Mouse (Mus musculus) left cerebral cortex, adult 18-20 months (tissue): ENCODE results near the gene Elavl2. TPM values are rescaled to one million over a fixed set of nuclear protein-coding genes. Genes with fewer than 3 reads are reported as not detected.

ENCODE experiments used
- DNase-seq, 2 experiments: peaks; one replicate each; pipeline ENCODE4 v3.0.0; 2021 to 2022; ENCODE audit warnings: low spot score in 2 of 2, mixed read lengths in 1 of 2
- long read RNA-seq, 2 experiments: library from polyadenylated mRNA; stranded (forward); transcript quantifications; one replicate each; pipeline ENCODE4 v2.0.0; 2021
- total RNA-seq, 2 experiments: library from RNA; stranded (reverse); gene quantifications; 2 replicates each; pipeline ENCODE4 v1.2.3; 2021

Elavl2 gene
- total RNA-seq, result 100 to 1,000 TPM in 1 of 2 experiments, 10 to 100 TPM in 1; 94.8 to 104 TPM
- long read RNA-seq, experiment 1, full-length matches to known transcripts, result 3 of 44 reads
- long read RNA-seq, experiment 1, partial matches to known transcripts, result 7 of 44 reads
- long read RNA-seq, experiment 1, other reads (novel, unspliced or antisense), result 34 of 44 reads
- long read RNA-seq, experiment 2, full-length matches to known transcripts, result 5 of 28 reads
- long read RNA-seq, experiment 2, partial matches to known transcripts, result 3 of 28 reads
- long read RNA-seq, experiment 2, other reads (novel, unspliced or antisense), result 20 of 28 reads

DNA sequence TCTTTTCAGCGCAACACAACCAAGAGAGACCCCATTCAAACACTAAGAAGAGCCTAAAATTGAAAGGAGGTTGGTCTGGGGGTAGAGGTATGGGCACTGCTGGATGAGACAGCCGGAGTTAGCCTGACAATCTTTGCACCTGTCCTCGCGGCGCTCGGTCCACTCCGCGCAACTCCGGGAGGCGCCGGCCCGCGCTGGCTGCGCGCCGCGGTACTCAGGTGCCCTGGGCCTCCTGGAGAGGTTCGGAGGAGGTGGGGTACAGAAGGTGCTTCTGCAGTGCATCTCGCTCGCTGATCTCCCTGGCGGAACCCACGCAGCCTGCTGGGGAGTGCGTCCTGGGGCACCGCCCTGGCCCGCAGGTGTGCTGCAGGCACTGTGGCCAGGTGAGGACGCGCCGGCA is at the start of gene Elavl2:
Gene Elavl2, minus strand, starts transcription at position 363 of the 400 bp plus-strand sequence.
- DNase-seq, result no peak

DNA sequence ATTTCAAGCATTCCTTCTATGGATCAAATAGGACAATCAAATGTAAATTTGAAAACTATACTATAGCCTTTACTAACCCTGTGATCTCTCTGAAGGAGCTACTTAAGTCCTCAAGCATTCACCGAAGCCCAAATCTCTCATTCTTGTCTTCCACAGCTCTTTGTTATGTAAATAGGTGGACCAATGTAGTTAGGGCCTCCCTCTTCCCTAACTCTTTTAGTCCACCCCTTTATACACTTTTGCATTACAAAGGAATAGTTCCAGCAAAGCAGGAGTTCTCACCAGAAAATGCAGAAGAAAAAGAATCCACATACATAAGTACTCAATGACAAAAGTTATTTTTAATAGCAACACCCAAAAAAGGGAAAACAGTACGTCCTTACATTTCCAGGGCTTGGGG is 47.3 kb upstream of the Elavl2 start:
- no peak for DNase-seq

DNA sequence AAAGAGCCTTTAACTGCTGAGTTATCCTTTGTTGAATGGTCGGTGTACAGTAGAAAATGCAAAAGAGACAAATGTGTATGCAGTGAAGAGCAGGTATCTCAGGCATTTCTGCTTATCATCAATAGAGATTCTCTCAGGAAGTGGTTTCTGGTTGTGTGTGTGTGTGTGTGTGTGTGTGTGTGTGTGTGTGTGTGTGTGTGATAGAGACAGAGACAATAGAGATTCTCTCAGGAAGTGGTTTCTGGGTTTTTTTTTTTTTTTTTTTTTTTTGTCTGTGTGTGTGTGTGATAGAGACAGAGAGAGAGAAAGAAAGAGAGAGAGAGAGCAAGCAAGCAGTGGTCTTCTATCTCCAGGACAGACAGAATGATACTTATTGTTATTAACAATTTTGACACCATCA is 15.0 kb upstream of the Elavl2 start:
- no peak for DNase-seq

DNA sequence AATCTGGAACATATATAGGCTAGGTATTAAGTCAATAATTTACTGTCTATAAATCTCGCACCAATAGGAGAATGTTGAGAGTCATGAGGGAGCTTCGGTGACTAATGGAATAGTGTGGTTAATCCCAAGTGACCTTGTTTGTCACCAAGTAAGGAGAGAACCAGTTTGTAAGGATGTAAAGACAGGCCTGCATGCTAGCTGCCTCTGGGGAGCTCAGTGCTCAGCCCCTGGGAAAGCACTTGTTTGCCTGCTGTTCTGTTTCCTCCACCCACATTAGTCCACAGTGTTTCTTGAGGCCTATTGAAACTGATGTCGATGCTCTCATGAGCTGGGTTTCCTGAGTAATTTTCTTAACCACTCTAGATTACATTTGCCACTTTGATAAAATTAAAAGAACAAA is 4.5 kb upstream of the Elavl2 start:
- no peak for DNase-seq

DNA sequence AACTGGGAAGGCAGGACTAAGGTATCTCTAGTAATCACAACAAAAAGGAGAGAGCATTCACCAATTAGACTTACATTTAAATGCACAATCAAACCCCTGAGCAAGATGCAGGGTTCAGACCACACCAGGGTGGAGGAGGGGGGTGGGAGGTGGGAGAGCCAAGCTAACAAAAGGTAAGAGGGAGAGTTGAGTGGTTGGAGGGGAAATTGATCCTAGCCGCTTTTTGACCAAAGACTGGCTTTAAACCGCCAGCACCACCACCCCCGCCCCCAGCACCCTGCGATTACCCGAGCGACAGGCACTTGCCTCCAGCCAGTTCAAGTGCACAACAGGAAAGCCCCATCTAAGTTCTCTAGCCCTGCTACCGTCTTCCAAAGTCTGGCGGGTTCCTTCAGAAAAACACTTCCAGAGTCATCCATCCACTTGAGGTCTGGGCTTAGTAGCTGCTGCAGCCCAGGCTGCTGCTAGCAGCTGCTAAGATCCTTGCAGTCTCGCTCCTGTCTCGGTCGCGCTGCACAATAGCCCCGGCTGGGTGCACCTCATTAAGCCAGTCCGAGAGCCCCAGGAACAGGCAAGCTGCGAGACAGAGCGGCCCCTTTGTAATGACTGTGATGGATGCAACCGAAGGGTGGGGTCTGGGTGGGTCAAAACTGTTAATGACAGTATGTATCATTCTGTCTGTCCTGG is 932 bp downstream of the Elavl2 start:
- DNase-seq, result peak; percentile 10 to 21

DNA sequence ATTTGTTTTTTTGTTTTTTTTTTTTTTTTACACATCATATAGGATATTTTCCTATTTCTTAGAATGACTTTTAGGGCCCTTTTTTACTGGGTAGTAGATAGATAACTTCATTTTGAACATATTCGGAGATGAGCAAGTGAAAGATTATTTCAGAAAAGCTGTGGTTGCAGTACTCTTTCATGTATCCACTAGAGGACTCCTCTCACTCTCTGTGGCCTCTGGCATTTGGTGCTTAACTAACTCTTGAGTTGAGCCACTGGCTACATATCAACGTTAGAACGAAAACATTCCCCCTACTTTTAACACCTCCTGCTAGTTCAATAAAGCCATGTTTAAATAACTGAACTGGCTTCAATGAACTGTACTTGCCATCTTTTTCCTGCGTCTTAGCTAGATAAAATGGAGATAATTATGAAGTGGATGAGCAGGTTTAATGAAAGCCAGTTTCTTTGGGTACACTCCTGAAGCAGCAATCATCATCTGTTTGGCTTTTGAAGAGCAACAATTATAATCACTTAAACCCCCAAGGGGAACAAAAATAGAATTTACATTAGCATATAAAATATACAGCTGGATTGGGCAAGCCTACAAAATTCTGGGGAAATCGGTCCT is 8.5 kb downstream of the Elavl2 start:
- DNase-seq, result no peak

DNA sequence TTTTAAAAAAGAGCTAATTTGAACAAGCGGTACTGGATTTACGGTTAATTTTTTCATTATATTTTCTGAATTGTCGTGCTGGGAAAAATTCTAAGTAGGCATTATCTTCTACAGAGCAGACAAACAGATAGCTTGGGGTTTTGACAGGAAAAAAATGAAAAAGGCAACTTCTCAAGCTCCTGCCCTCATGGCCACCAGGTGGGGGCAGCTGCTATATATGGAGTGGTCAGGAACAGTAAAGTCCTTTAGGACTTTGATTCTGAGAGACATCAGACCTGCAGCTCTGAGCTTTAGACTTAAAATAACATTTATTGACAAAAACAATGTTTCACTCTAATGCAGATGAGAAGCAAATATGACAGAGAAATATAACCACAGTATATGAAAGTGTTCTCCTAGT is 12.9 kb downstream of the Elavl2 start:
- DNase-seq, result no peak

DNA sequence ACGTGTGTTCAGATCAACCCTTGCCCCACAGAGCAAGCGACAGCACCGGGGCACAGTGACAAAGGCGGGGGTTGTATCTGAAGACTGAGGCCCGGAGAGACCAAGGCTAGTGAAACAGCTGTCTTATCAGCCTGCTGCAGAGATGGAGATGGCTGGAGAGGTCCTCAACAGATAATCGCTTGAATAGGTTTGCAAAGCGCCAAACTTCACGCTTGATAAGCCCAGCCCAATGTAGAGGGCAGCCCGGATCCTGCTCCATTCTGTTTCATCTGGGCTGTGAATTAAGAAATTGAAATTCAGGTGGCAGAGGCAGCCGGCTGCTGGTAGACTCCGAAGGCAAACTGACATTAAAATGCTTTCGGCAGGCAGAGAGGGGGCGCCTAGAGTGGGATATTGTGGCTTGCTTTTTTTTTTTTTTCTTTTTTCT is 19.4 kb downstream of the Elavl2 start:
- no peak for DNase-seq

DNA sequence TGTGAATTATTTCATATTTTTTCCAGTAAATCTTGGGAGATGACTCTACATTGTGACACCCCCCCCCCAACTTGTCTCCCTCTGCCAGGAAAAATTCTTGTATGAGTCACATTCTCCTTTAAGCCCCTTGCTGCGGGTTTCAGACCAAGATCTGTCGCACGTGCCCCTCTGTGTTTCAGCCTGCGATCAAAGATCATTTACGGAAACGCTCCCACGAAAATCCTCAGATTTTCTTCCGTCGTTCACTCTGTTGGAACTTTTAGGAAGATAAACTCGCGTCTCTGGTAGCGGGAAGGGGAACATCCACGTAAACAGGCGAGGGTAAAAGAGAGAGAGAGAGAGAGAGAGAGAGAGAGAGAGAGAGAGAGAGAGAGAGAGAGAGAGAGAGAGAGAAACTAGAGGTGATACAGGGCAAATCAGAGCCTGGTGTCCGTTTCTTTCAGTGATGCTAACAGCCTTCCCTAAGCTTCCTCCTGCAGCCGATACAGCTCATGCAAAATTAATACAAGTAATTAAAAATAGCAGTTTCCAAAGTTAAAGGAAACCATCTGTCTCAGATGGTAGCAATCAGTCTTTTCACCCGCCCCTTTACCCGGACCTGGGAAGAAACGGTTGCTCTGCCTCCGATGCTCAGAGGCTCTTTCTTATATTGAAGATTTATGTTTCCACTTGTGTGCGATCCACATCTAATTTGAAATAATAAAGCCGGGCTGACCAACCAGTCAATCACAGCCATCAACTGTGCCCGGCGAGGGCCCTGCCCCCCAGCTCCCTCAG is 20.1 kb downstream of the Elavl2 start:
- DNase-seq, result no peak

DNA sequence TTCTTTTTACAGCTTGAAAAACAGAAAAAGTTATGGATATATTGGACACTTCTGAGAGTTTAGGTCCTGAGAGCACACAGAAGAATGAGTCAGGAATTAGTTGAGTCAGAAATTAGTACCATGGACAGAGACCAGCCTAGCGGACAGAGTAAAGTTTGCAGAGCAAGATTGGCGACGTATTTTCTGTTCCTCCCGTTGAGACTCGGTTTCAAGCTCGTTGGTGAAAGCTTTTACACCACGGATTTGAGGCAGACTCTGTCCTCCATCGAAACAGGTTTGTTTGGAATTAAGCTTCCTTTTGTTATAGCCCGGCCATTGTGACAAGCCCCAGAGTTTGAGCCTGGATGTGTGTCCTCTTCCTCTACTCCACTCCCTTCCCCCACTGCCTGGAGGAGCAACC is 21.0 kb downstream of the Elavl2 start:
- DNase-seq, result no peak

DNA sequence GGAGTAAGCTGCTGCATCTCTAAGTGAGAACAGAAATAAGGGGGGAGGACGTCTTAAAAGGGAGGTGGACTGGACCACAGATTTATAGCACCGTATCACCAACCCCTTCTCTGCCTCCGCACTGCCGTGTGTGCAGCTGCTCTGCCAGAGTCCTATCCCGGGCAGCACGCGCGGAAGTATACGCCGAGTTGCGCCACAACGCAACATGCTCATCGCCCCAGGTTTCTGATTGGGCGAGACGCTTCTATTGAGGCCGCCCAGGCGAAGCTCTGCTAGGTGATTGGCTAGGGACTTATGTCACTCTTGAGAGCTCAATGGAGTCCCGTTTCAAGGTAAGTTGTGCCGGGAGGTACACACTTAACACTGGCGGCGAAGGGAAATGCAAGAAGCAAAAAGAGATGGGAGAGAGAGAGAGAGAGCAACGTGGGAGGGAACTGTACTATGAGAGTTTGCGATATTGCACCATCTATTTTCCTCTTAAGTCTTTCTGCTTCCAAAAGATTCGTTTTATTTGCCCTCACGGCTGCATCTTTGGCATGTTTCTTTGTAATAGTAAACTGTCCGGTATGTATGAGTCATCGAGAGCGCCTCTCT is 24.2 kb downstream of the Elavl2 start:
- peak; percentile 95 to 97 for DNase-seq

DNA sequence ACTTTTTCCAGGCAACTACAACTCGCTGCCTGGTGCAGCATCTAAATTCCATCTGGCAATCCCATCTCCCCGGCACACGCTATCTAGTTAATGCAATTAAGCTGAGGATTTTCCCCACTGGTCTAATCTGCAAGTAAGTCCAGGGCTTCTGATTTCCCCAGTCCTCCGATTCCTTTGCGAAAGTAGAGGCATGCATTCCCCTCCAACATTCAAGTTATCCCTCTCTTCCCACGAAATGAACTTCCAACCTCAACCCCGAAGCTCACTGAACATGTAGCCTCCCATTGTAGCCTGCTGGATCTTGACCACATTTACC is 25.3 kb downstream of the Elavl2 start:
- DNase-seq, result no peak

DNA sequence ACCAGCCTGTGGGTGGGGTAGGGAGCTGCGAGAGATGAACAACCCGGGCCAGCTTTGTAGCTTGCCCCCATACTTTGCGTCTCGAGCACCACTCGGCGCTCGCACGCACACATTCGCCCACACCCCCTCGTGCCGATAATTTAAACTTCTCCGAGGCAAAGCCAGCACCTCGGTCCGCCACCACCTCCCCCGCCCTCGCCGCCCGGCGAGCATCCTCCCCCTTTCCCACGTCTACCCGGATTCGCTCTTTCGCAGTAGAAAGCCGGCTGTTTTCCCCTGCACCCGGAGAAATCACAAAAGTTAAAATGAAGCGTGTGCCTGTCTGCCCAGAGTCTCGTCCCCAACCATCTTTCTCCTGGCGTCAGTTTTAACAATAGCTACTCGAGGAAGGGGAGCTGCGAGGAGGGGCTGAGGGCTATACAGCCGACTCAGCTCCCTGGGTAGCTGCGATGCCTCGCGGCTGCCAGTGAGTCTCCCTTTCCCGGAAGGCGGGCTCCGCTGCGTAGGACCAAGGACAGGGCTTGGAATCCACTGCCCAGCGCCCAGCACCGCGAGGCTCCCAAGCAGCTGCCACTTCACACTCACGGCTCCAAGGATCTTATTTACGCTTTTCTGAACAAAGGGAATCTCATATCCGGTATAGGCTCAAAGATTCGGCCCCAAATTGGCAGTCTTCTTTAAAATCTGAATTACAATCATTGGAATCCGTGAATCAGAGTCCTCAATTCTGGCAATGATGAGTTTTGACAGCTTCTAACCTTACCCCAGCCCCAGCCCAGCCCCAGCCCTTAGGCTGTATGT is 25.8 kb downstream of the Elavl2 start:
- DNase-seq, result peak; percentile 47 to 60

DNA sequence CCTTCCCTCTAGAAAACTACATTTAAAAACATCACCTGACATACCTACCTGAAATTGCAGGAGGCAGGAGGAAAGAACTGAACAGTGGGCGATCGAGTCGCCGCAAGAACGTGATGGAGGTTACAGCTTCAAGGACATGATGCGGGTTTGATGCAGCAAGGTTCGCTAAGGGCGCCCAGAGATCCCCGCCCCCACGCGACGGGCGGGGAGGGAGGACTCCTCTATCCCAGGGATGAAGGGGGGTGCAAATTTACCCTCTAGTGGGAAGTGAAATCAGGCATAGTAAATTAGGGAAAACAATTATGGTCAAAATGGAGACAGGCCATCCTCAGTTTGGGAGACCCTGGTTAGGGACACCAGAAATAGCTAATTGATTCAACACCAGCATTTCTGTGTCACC is 27.7 kb downstream of the Elavl2 start:
- no peak for DNase-seq

DNA sequence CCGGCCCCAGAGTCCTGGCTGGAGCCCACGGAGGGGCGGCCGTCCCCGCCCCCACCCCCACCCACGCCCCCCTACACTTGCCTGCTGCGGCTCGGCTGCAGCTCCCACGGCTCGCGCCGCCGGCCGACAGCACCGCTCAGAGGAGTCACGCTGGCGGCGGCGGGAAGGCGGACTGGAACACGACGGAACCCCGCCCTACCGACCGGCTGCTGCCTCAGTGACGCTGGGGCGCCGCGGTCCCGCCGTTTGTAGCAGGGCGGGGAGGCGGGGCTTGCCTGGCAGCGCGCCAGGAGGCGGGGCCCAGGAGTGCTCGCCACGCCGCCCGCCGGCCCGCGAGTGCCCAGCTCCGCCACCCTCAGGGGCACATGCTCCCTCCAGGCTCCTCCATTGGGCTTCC is 28.8 kb downstream of the Elavl2 start:
- DNase-seq, result peak; percentile 78 to 87

DNA sequence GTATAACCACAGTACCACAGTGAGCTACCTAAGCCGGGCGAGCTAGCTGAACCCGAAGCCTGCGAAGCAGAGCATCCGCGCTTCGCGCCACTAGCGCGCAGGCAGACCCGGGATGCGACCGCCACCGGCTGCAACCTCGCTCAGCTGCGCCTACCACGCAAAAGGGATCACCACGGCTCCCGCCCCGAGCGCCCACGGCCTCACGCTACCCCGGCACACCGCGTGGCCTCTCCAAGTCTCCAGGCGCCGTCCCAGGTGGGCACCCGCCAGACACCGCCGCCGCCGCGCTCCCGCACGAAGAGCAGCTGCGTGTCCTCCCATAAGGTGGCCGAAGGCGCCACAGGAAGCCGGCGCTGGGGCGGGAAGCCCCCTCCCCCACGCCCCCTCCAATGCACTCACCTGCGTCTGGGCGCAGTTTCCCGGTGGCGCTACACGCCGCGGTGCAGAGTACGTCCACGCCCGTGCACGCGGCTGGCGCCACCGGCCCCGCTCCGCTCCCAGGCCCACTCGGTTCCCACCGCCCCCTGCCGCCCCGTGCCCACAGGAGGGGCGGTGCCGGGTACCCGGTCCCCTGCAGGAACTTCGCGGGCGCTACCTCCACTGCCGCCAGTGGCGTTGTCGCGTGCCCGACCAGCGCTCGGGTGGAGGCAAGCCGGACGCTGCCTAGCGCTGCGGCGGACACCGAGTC is 29.3 kb downstream of the Elavl2 start:
- peak; percentile 61 to 69 for DNase-seq

DNA sequence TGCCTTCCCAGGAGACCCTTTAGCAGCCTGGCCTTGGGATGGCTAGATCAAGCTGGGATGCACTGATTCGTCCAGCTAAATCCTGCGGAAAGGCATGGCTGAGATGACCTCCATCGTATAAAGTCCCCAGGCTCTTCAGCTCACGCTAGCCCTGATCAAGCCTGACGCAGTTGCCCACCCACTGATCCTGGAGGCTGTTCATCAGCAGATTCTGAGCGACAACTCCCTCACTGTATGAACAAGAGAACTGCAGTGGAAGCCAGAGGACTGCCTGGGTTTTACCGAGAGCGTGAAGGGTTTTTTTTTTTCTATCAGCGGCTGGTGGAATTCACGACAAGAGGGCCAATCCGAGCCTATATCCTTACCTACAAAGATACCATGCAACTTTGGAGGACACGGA is 35.3 kb downstream of the Elavl2 start:
- no peak for DNase-seq

DNA sequence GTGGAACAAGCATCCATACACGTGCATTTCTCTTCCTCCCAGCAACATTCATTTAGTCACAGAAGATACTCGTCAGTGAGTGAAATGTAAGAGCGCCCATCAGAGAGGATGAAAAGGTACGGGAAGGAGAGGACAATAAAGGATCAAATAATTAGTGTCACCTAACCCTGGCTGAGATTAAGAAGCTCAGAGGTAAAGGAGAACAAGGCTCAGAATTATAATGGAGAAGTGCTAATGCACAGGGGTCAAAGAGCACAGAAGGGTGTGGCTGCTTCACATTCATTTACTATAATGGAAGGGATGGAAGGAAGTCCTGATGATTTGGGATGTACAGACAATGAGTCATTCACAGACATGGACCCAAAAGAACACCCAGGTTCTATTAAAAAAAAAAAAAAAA is 36.6 kb downstream of the Elavl2 start:
- DNase-seq, result no peak

DNA sequence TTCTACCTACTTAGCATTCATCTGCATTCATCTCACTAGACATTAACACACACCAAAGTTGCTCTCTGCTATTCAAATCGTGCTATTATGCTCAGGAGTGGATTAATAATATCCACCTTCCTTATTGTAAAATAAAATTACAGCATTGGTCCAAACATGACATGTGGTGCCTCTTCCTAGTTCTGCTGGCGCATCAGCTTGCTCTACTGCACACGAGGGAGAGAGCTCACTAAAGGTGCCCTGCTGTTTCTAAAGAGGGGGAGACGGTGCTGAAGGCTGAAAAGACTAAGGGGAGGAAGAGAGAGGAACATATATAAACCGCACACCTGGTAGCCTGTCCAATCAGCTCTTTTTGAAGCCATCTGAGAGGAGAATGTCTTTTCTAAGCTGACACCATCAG is 38.1 kb downstream of the Elavl2 start:
- DNase-seq, result no peak

DNA sequence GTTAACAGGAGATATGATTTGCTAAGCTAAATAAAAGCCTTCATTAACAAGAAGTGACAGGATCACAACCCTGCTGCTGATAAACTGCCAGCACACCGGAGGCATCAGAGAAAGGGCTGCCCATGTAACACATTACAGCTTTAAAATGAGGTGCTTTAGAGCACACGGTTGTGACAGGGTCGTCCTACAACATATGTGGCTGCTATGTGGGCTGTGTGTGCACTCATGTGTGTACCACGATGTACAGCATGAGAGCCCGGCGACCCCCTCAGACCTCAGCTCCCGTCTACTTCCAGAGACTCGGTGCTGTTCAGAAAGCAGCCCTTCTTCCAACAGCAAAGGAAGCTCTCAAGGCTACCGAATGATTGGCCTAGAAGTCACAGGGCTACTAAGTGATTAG is 47.4 kb downstream of the Elavl2 start:
- DNase-seq, result no peak
